Comparison of ENCODE assay signal across 8 mouse cellular contexts in genomic region chr11:116446308-116446887, GRCm38 (mm10). TPM values are rescaled to one million over a fixed set of nuclear protein-coding genes. Genes with fewer than 3 reads are reported as not detected.
DNase-seq lines count a peak whose midpoint lies in the region; ATAC-seq and TF ChIP-seq lines count a peak whose summit lies in the region.

No protein-coding gene starts in this region.

- no peak for TF ChIP-seq POLR2A in small intestine, adult 2 months (IDR thresholded peaks at IDR 0.05; ENCODE audit: low read depth, low read length)

- peak overlapping the region; percentile 24; the same call in 1 of the 2 replicates for H3K4me3 ChIP-seq in forebrain, embryonic 10.5 days
- no peak overlapping the region for H3K4me3 ChIP-seq in forebrain, postnatal 0 days (ENCODE audit: low read depth, low read length)
- no peak overlapping the region for H3K4me3 ChIP-seq in lung, postnatal 0 days (ENCODE audit: low read depth, low read length)
- 0 out of 2 replicates have a peak overlapping the region, but pooled peaks have one; percentile 11 for H3K4me3 ChIP-seq in intestine, embryonic 15.5 days (replicated peaks)
- H3K4me3 ChIP-seq in small intestine, adult 2 months (ENCODE audit: low read depth, low read length): peak overlapping the region; percentile 13; the same call in 1 of the 2 replicates

- TF ChIP-seq CTCF in forebrain, postnatal 0 days (IDR thresholded peaks at IDR 0.05; ENCODE audit: low read depth): no peak
- TF ChIP-seq CTCF in lung, postnatal 0 days (IDR thresholded peaks at IDR 0.05): no peak
- no peak for TF ChIP-seq CTCF in small intestine, adult 2 months (IDR thresholded peaks at IDR 0.05; ENCODE audit: extremely low read depth, insufficient read length, insufficient replicate concordance, low read depth, low read length)

- no peak overlapping the region for H3K27ac ChIP-seq in forebrain, embryonic 10.5 days
- H3K27ac ChIP-seq in forebrain, postnatal 0 days (ENCODE audit: low read depth, low read length): no peak overlapping the region
- H3K27ac ChIP-seq in lung, postnatal 0 days (ENCODE audit: low read length): no peak overlapping the region
- no peak overlapping the region for H3K27ac ChIP-seq in intestine, embryonic 15.5 days
- H3K27ac ChIP-seq in small intestine, adult 2 months (ENCODE audit: insufficient read depth, low read depth, low read length): no peak overlapping the region

- H3K9me3 ChIP-seq in forebrain, embryonic 10.5 days: peaks cover 6% of the 10 kb centered on the region; the same call in 1 of the 2 replicates
- peaks cover 10% of the 10 kb centered on the region; the same call in 1 of the 2 replicates for H3K9me3 ChIP-seq in forebrain, postnatal 0 days (ENCODE audit: low read length)
- H3K9me3 ChIP-seq in lung, postnatal 0 days (ENCODE audit: low read length): no peaks in the 10 kb centered on the region
- H3K9me3 ChIP-seq in intestine, embryonic 15.5 days: no peaks in the 10 kb centered on the region

- peaks cover 36% of the 10 kb centered on the region for H3K4me1 ChIP-seq in forebrain, embryonic 10.5 days
- H3K4me1 ChIP-seq in forebrain, postnatal 0 days (ENCODE audit: insufficient read depth): no peaks in the 10 kb centered on the region
- H3K4me1 ChIP-seq in lung, postnatal 0 days (ENCODE audit: insufficient read depth, low read depth, low read length): no peaks in the 10 kb centered on the region
- peaks cover 12% of the 10 kb centered on the region for H3K4me1 ChIP-seq in intestine, embryonic 15.5 days (replicated peaks)
- peaks cover 8% of the 10 kb centered on the region for H3K4me1 ChIP-seq in small intestine, adult 2 months (ENCODE audit: control insufficient read depth, insufficient read depth, insufficient read length, low read length)

- WGBS in forebrain, embryonic 10.5 days: 18% methylated on average over 19 of the region's 19 CpGs
- 14% methylated on average over 14 of the region's 19 CpGs for WGBS in forebrain, postnatal 0 days
- 8% methylated on average over 19 of the region's 19 CpGs for WGBS in lung, postnatal 0 days
- WGBS in intestine, embryonic 15.5 days: 15% methylated on average over 19 of the region's 19 CpGs
- WGBS in small intestine, adult 2 months: 15% methylated on average over 19 of the region's 19 CpGs

- no peak overlapping the region for H3K4me2 ChIP-seq in forebrain, postnatal 0 days (ENCODE audit: low read depth)
- H3K4me2 ChIP-seq in lung, postnatal 0 days (replicated peaks; ENCODE audit: low read depth, low read length): peak overlapping the region; percentile 3; the same call in 1 of the 2 replicates
- peak overlapping the region; percentile 54 for H3K4me2 ChIP-seq in intestine, embryonic 15.5 days (replicated peaks)

- H3K36me3 ChIP-seq in forebrain, embryonic 10.5 days (replicated peaks): no peaks in the 10 kb centered on the region
- H3K36me3 ChIP-seq in forebrain, postnatal 0 days (ENCODE audit: insufficient read depth): no peaks in the 10 kb centered on the region; the same call in 1 of the 2 replicates
- no peaks in the 10 kb centered on the region for H3K36me3 ChIP-seq in lung, postnatal 0 days (ENCODE audit: insufficient read depth, low read length)
- no peaks in the 10 kb centered on the region for H3K36me3 ChIP-seq in intestine, embryonic 15.5 days
- H3K36me3 ChIP-seq in small intestine, adult 2 months (ENCODE audit: control insufficient read depth, insufficient read depth, low read length): no peaks in the 10 kb centered on the region

- no peak overlapping the region for H3K9ac ChIP-seq in forebrain, postnatal 0 days
- H3K9ac ChIP-seq in lung, postnatal 0 days (replicated peaks; ENCODE audit: low read depth): no peak overlapping the region
- 0 out of 2 replicates have a peak overlapping the region, but pooled peaks have one; percentile 17 for H3K9ac ChIP-seq in intestine, embryonic 15.5 days

- TF ChIP-seq EP300 in lung, postnatal 0 days (IDR thresholded peaks at IDR 0.05): no peak

- H3K27me3 ChIP-seq in forebrain, embryonic 10.5 days (ENCODE audit: poor library complexity, severe bottlenecking): peaks cover 24% of the 10 kb centered on the region
- H3K27me3 ChIP-seq in forebrain, postnatal 0 days (ENCODE audit: insufficient read depth, low read length): peaks cover 7% of the 10 kb centered on the region; the same call in 1 of the 2 replicates
- 0 out of 2 replicates have a peak, but pooled peaks cover 4% of the 10 kb centered on the region for H3K27me3 ChIP-seq in lung, postnatal 0 days (replicated peaks; ENCODE audit: insufficient read depth, low read length)
- H3K27me3 ChIP-seq in intestine, embryonic 15.5 days (replicated peaks): peaks cover 9% of the 10 kb centered on the region
- H3K27me3 ChIP-seq in small intestine, adult 2 months (ENCODE audit: control insufficient read depth, insufficient read depth, low read length): no peaks in the 10 kb centered on the region

- ATAC-seq in forebrain, postnatal 0 days: no peak
- ATAC-seq in lung, postnatal 0 days: peak; percentile 37; the same call in 1 of the 2 replicates
- ATAC-seq in intestine, embryonic 15.5 days: peak; percentile 59

- DNase-seq in forebrain, embryonic 10.5 days (ENCODE audit: extremely low spot score, low spot score): no peak
- no peak for DNase-seq in forebrain, postnatal 0 days
- no peak for DNase-seq in lung, postnatal 0 days (ENCODE audit: low spot score)
- no peak for DNase-seq in lung, postnatal 36 days
- no peak for DNase-seq in layer of hippocampus, adult 8-10 months (ENCODE audit: low spot score in 2 of 2)
- DNase-seq in gastrocnemius, postnatal 25 days: no peak

RNA-seq across cellular contexts. Expression of gene Ubald2, which starts 12.5 kb away (rescaled TPM):
- 31.6 and 33.1 TPM in 2 replicates for polyA plus RNA-seq in forebrain, embryonic 10.5 days (2016; fragmentation: Nextera tagmentation; extraction: Ambion mirVana)
- 88.0 and 127 TPM in 2 replicates for total RNA-seq in forebrain, postnatal 0 days (2014; rRNA removed)
- polyA plus RNA-seq in forebrain, postnatal 0 days (2015; fragmentation: Nextera tagmentation; extraction: Ambion mirVana): 50.6 and 68.5 TPM in 2 replicates
- 50.4 and 56.6 TPM in 2 replicates for polyA plus RNA-seq in lung, postnatal 0 days (2015; fragmentation: Nextera tagmentation; extraction: Ambion mirVana)
- polyA plus RNA-seq in intestine, embryonic 15.5 days (2015; fragmentation: Nextera tagmentation; extraction: Ambion mirVana): 48.8 and 50.7 TPM in 2 replicates
- 192 and 574 TPM in 2 replicates for polyA plus RNA-seq in small intestine, adult 2 months (2012; rRNA removed)
- total RNA-seq in layer of hippocampus, adult 8-10 months (2022): 10 to 100 TPM; 28.6 to 30.4 (median 29.5) TPM
- total RNA-seq in gastrocnemius, postnatal 25 days (2021): 10 to 100 TPM; 35.9 to 40.4 TPM

RNA-seq across cellular contexts. Expression of gene Qrich2, which starts 19.6 kb away (rescaled TPM):
- 0.16 and 0.24 TPM in 2 replicates for polyA plus RNA-seq in forebrain, embryonic 10.5 days (2016; fragmentation: Nextera tagmentation; extraction: Ambion mirVana)
- total RNA-seq in forebrain, postnatal 0 days (2014; rRNA removed): not detected in 2 replicates
- polyA plus RNA-seq in forebrain, postnatal 0 days (2015; fragmentation: Nextera tagmentation; extraction: Ambion mirVana): not detected in 2 replicates
- polyA plus RNA-seq in lung, postnatal 0 days (2015; fragmentation: Nextera tagmentation; extraction: Ambion mirVana): 0.05 and 0.06 TPM in 2 replicates
- 0.30 TPM in 1 of 2 replicates, not detected in the other for polyA plus RNA-seq in intestine, embryonic 15.5 days (2015; fragmentation: Nextera tagmentation; extraction: Ambion mirVana)
- 0.01 and 0.13 TPM in 2 replicates for polyA plus RNA-seq in small intestine, adult 2 months (2012; rRNA removed)
- total RNA-seq in layer of hippocampus, adult 8-10 months (2022): under 1 TPM in 1 of 4 experiments, not detected in 3; 0.14 TPM
- total RNA-seq in gastrocnemius, postnatal 25 days (2021): not detected

RNA-seq across cellular contexts. Expression of gene Rnf157, which starts 33.6 kb away (rescaled TPM):
- polyA plus RNA-seq in forebrain, embryonic 10.5 days (2016; fragmentation: Nextera tagmentation; extraction: Ambion mirVana): 5.5 and 5.7 TPM in 2 replicates
- 92.7 and 105 TPM in 2 replicates for total RNA-seq in forebrain, postnatal 0 days (2014; rRNA removed)
- polyA plus RNA-seq in forebrain, postnatal 0 days (2015; fragmentation: Nextera tagmentation; extraction: Ambion mirVana): 47.3 and 56.7 TPM in 2 replicates
- 1.4 and 1.8 TPM in 2 replicates for polyA plus RNA-seq in lung, postnatal 0 days (2015; fragmentation: Nextera tagmentation; extraction: Ambion mirVana)
- 16.4 and 18.2 TPM in 2 replicates for polyA plus RNA-seq in intestine, embryonic 15.5 days (2015; fragmentation: Nextera tagmentation; extraction: Ambion mirVana)
- polyA plus RNA-seq in small intestine, adult 2 months (2012; rRNA removed): 1.4 and 2.3 TPM in 2 replicates
- 100 to 1,000 TPM; 220 to 248 (median 241) TPM for total RNA-seq in layer of hippocampus, adult 8-10 months (2022)
- total RNA-seq in gastrocnemius, postnatal 25 days (2021): 10 to 100 TPM; 21.8 to 31.4 TPM

RNA-seq across cellular contexts. Expression of gene Prpsap1, which starts 47.6 kb away (rescaled TPM):
- polyA plus RNA-seq in forebrain, embryonic 10.5 days (2016; fragmentation: Nextera tagmentation; extraction: Ambion mirVana): 200 and 209 TPM in 2 replicates
- 92.2 and 96.0 TPM in 2 replicates for total RNA-seq in forebrain, postnatal 0 days (2014; rRNA removed)
- polyA plus RNA-seq in forebrain, postnatal 0 days (2015; fragmentation: Nextera tagmentation; extraction: Ambion mirVana): 143 and 158 TPM in 2 replicates
- 89.5 and 97.7 TPM in 2 replicates for polyA plus RNA-seq in lung, postnatal 0 days (2015; fragmentation: Nextera tagmentation; extraction: Ambion mirVana)
- polyA plus RNA-seq in intestine, embryonic 15.5 days (2015; fragmentation: Nextera tagmentation; extraction: Ambion mirVana): 210 and 225 TPM in 2 replicates
- polyA plus RNA-seq in small intestine, adult 2 months (2012; rRNA removed): 209 and 451 TPM in 2 replicates
- total RNA-seq in layer of hippocampus, adult 8-10 months (2022): 100 to 1,000 TPM in 1 of 4 experiments, 10 to 100 TPM in 3; 83.2 to 104 (median 89.6) TPM
- total RNA-seq in gastrocnemius, postnatal 25 days (2021): 10 to 100 TPM; 17.0 to 18.9 TPM

Comparison
In these comparisons a context has a peak if more than half of its experiments do, and no peak if none do; other contexts are left out.
1. H3K4me3 ChIP-seq: peak in forebrain, embryonic 10.5 days (single experiment), intestine, embryonic 15.5 days (single experiment) and small intestine, adult 2 months (single experiment); none in forebrain, postnatal 0 days (single experiment) and lung, postnatal 0 days (single experiment).